12 mouse cellular contexts compared by ENCODE assay signal in genomic region chr17:3369631-3370030, GRCm38 (mm10). TPM values are rescaled to one million over a fixed set of nuclear protein-coding genes. Genes with fewer than 3 reads are reported as not detected.
A peak's percentile ranks its signal among the peaks of the same experiment; 100 is the strongest.
DNase-seq lines count a peak whose midpoint lies in the region; ATAC-seq and TF ChIP-seq lines count a peak whose summit lies in the region.
"Had no signal": no experiment of that assay in that cellular context is flagged by ENCODE, and none has a peak within 500 bp of the region (broad histone marks: within the 10 kb centered on the region; RNA-seq: fewer than 3 reads in every experiment).

No protein-coding gene starts in this region.

- peaks cover 6% of the 10 kb centered on the region; the same call in 1 of the 2 replicates for H3K36me3 ChIP-seq in embryonic facial prominence, embryonic 15.5 days
- H3K36me3 ChIP-seq in lung, embryonic 14.5 days (ENCODE audit: insufficient read depth) = no peaks in the 10 kb centered on the region
- H3K36me3 ChIP-seq: liver, embryonic 13.5 days had no signal

- H3K27ac ChIP-seq in embryonic facial prominence, embryonic 15.5 days (replicated peaks) = peak overlapping the region; percentile 48
- no peak overlapping the region; the same call in 1 of the 2 replicates for H3K27ac ChIP-seq in lung, embryonic 14.5 days (ENCODE audit: low read depth)
- H3K27ac ChIP-seq: liver, embryonic 13.5 days had no signal

- ATAC-seq in embryonic facial prominence, embryonic 15.5 days (ENCODE audit: insufficient number of reproducible peaks, low FRiP score, low TSS enrichment, low read depth) = 0 out of 2 replicates have a peak, but pooled peaks have one; percentile 65
- peak; percentile 31; the same call in 1 of the 2 replicates for ATAC-seq in lung, embryonic 14.5 days (ENCODE audit: insufficient read depth)
- ATAC-seq: inflammation-experienced regulatory T-cells, adult 6 months; Patski had no signal

- H3K9me3 ChIP-seq in embryonic facial prominence, embryonic 15.5 days (replicated peaks) = no peaks in the 10 kb centered on the region
- no peaks in the 10 kb centered on the region for H3K9me3 ChIP-seq in lung, embryonic 14.5 days (ENCODE audit: low read depth, low read length)
- H3K9me3 ChIP-seq: liver, embryonic 13.5 days had no signal

- no peak overlapping the region for H3K9ac ChIP-seq in embryonic facial prominence, embryonic 15.5 days
- H3K9ac ChIP-seq in lung, embryonic 14.5 days = no peak overlapping the region
- H3K9ac ChIP-seq: liver, embryonic 13.5 days had no signal

- no peak overlapping the region for H3K4me3 ChIP-seq in embryonic facial prominence, embryonic 15.5 days (replicated peaks)
- H3K4me3 ChIP-seq in lung, embryonic 14.5 days (ENCODE audit: low read depth, low read length) = no peak overlapping the region
- H3K4me3 ChIP-seq: liver, embryonic 13.5 days; myocyte had no signal

- no peak for TF ChIP-seq CTCF in lung, embryonic 14.5 days (IDR thresholded peaks at IDR 0.05; ENCODE audit: low read depth)

- peak; percentile 8 for DNase-seq in adrenal gland, adult 2 months
- DNase-seq in adrenal gland, postnatal 4 days (ENCODE audit: low spot score in 2 of 2) = no peak
- DNase-seq in kidney, adult 18-20 months = peak; percentile 3
- no peak for DNase-seq in kidney, postnatal 10 days
- DNase-seq in lung, embryonic 14.5 days = peak; percentile 55
- DNase-seq in retina, embryonic 14.5 days (ENCODE audit: low spot score) = no peak
- no peak for DNase-seq in left cerebral cortex, postnatal 36 days (ENCODE audit: low spot score in 2 of 2)
- DNase-seq: liver, embryonic 13.5 days had no signal

- WGBS in embryonic facial prominence, embryonic 15.5 days = 43% methylated on average over 4 of the region's 4 CpGs
- 40% methylated on average over 4 of the region's 4 CpGs for WGBS in lung, embryonic 14.5 days

- H3K27me3 ChIP-seq in embryonic facial prominence, embryonic 15.5 days = no peaks in the 10 kb centered on the region
- no peaks in the 10 kb centered on the region for H3K27me3 ChIP-seq in lung, embryonic 14.5 days (ENCODE audit: insufficient read depth, low read length)
- H3K27me3 ChIP-seq: liver, embryonic 13.5 days; Patski had no signal

- H3K4me1 ChIP-seq in embryonic facial prominence, embryonic 15.5 days = peaks cover 17% of the 10 kb centered on the region
- H3K4me1 ChIP-seq in lung, embryonic 14.5 days (ENCODE audit: insufficient read depth) = 0 out of 2 replicates have a peak, but pooled peaks cover 5% of the 10 kb centered on the region
- H3K4me1 ChIP-seq: liver, embryonic 13.5 days had no signal

- intact Hi-C loops in left cerebral cortex, postnatal 36 days (cut with DNase I) = no loop called here

- H3K4me2 ChIP-seq in embryonic facial prominence, embryonic 15.5 days (replicated peaks) = no peak overlapping the region
- H3K4me2 ChIP-seq in lung, embryonic 14.5 days = no peak overlapping the region
- H3K4me2 ChIP-seq: liver, embryonic 13.5 days had no signal

RNA-seq across cellular contexts. Expression of gene Tiam2, which starts 43.3 kb away (rescaled TPM):
- 10 to 100 TPM; 22.3 to 29.4 TPM for total RNA-seq in adrenal gland, adult 2 months (2021)
- polyA plus RNA-seq in adrenal gland, adult 2 months (2012; rRNA removed) = 5.3 and 6.5 TPM in 2 replicates
- 10 to 100 TPM; 19.6 to 20.8 TPM for total RNA-seq in adrenal gland, postnatal 4 days (2021)
- polyA plus RNA-seq in embryonic facial prominence, embryonic 15.5 days (2015; fragmentation: Nextera tagmentation; extraction: Ambion mirVana) = 18.2 TPM in 2 replicates
- polyA plus RNA-seq in lung, embryonic 14.5 days (2014; fragmentation: Nextera tagmentation; extraction: Ambion mirVana) = 6.5 and 7.3 TPM in 2 replicates
- total RNA-seq in left cerebral cortex, postnatal 36 days (2021) = 10 to 100 TPM; 91.2 to 95.7 TPM

Comparison
In these comparisons a context has a peak if more than half of its experiments do, and no peak if none do; other contexts are left out.
1. DNase-seq: peak in adrenal gland, adult 2 months (single experiment), kidney, adult 18-20 months (single experiment) and lung, embryonic 14.5 days (single experiment); none in adrenal gland, postnatal 4 days (0 of 2), kidney, postnatal 10 days (single experiment), retina, embryonic 14.5 days (single experiment) and left cerebral cortex, postnatal 36 days (0 of 2).